Mouse (Mus musculus) liver, embryonic 12.5 days (tissue): ENCODE results near the gene Timm10. TPM values are rescaled to one million over a fixed set of nuclear protein-coding genes. Genes with fewer than 3 reads are reported as not detected.

Experiments
- ATAC-seq: fragments of 200-750 bp; cut with Nextera tagmentation; 2 replicates; pipeline ENCODE4 v1.8.0; 2017; ENCODE audit warnings: moderate number of reproducible peaks, mild to moderate bottlenecking, moderate library complexity
- H3K27ac ChIP-seq: fragments of 300-500 bp; sonication (generic); 2 replicates; pipeline ENCODE4 v1.5.1; 2016; ENCODE audit warnings: mild to moderate bottlenecking
- H3K27me3 ChIP-seq: fragments of 300-500 bp; sonication (generic); replicated peaks from 2 replicates; pipeline ENCODE4 v1.6.1; 2016; ENCODE audit warnings: mild to moderate bottlenecking, moderate library complexity
- H3K36me3 ChIP-seq: fragments of 300-500 bp; sonication (generic); 2 replicates; pipeline ENCODE4 v1.6.1; 2016; ENCODE audit warnings: mild to moderate bottlenecking, moderate library complexity
- H3K4me1 ChIP-seq: fragments of 300-500 bp; sonication (generic); 2 replicates; pipeline ENCODE4 v1.6.1; 2016
- H3K4me2 ChIP-seq: fragments of 300-500 bp; sonication (generic); 2 replicates; pipeline ENCODE4 v1.6.1; 2016; ENCODE audit warnings: mild to moderate bottlenecking, moderate library complexity
- H3K4me3 ChIP-seq: fragments of 300-500 bp; sonication (generic); 2 replicates; pipeline ENCODE4 v1.5.1; 2016; ENCODE audit warnings: mild to moderate bottlenecking, moderate library complexity
- H3K9ac ChIP-seq: fragments of 300-500 bp; sonication (generic); 2 replicates; pipeline ENCODE4 v1.6.1; 2016; ENCODE audit warnings: mild to moderate bottlenecking, moderate library complexity
- H3K9me3 ChIP-seq: fragments of 300-500 bp; sonication (generic); replicated peaks from 2 replicates; pipeline ENCODE4 v1.6.1; 2016; ENCODE audit warnings: mild to moderate bottlenecking, moderate library complexity
- WGBS: fragments of 180-500 bp; shearing (Covaris S2); methylation state at CpG from one replicate; pipeline ENCODE4 v1.1.7; 2016; ENCODE audit not compliant: insufficient replicate concordance; 5-methylcytosine and 5-hydroxymethylcytosine counted together
- polyA plus RNA-seq: library from polyadenylated mRNA; unstranded; fragments of >200 nt; fragmentation: Nextera tagmentation; extraction: Ambion mirVana; gene quantifications from 2 replicates; pipeline ENCODE4 v1.2.1, GENCODE M21; 2016

The Timm10 gene
- polyA plus RNA-seq = 50.9 and 54.3 TPM in 2 replicates

DNA sequence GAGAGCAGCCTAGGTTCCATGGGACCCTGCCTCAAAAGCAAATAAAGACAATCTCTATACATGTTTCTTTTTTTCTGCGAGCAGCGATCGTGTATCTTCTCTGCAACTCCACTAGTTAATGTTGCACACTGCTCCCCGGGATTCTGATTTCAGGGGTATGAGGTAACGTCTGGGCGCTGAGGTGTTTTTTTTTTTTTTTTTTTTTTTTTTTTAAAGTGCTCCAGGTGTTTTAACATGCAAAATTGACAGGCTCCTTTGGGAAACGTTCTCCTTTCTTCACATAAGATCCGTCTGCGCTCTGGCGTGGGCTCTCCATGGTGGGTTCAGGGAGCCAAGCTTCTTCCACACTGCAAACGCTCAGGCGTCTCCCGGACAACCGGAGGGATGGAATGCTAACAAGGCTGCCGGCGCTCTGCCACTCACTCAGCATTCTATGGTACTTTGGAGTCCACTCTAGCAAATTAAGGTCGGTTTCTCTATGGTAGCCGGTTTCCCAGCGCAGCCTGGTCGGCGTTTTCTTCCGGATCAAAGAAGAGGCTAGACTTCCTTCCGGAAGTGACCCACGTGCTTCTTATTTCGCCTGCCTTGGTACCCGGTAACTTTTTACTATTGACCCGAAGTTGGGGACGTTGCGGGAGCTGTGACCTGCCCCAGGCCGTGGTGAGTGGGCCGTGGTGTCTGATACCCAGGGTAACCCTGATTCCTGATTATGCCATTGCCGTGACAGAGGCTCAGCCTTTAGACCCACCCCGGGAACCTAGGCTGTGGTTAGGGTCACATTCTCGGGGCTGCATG, at the start of gene Timm10:
Gene Timm10 (plus strand): TSS at position 510 of the 795 bp plus-strand sequence.
- Histone ChIP-seq H3K9me3 (peaks cover 3% of the 10 kb centered on the region), H3K27me3 (peaks cover 21% of the 10 kb centered on the region), H3K4me1 (peaks cover 44% of the 10 kb centered on the region), H3K9ac (peak within 1 kb of the TSS; percentile 82), H3K4me3 (peak within 1 kb of the TSS; percentile 84), H3K36me3 (peaks cover 33% of the 10 kb centered on the region), H3K27ac (peak within 1 kb of the TSS; percentile 93), H3K4me2 (peak within 1 kb of the TSS; percentile 98)
- ATAC-seq = peak; percentile 81
- WGBS = under 1% methylated on average over 34 of the region's 34 CpGs

DNA sequence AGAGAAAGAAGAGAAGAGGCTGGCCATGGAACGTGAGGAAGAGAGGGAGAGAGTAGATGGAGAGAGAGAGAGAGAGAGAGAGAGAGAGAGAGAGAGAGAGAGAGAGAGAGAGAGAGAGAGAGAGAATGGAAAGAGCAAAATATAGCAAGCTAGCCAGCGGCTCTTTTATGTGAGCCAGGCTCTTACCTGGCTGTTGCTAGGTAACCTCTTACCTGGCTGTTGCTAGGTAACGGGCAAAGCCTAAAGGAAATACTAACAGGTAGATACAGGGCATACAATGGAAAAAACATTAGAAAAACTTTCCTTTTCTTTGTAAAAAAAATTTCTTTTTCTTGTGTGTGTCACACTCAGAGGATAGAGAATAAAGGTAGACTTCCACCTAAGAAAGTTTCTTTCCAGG, 49.1 kb upstream of the Timm10 start:
- Histone ChIP-seq H3K36me3 (0 out of 2 replicates have a peak, but pooled peaks cover 3% of the 10 kb centered on the region), H3K4me1 (peaks cover 10% of the 10 kb centered on the region), H3K4me2 (no peak overlapping the region), H3K27ac (no peak overlapping the region), H3K9me3 (no peaks in the 10 kb centered on the region), H3K4me3 (no peak overlapping the region), H3K27me3 (peaks cover 63% of the 10 kb centered on the region), H3K9ac (no peak overlapping the region)
- WGBS = 53% methylated on average over 3 of the region's 3 CpGs
- no peak for ATAC-seq

- H3K27ac ChIP-seq = no peak overlapping the region
- 38% methylated on average over 6 of the region's 6 CpGs for WGBS
- peaks cover 11% of the 10 kb centered on the region for H3K4me1 ChIP-seq
- H3K9ac ChIP-seq = no peak overlapping the region
- H3K4me2 ChIP-seq = no peak overlapping the region
- H3K27me3 ChIP-seq = peaks cover 49% of the 10 kb centered on the region
- no peak for ATAC-seq
- H3K36me3 ChIP-seq = no peaks in the 10 kb centered on the region
- no peaks in the 10 kb centered on the region for H3K9me3 ChIP-seq
- H3K4me3 ChIP-seq = no peak overlapping the region
These were observed 47.6 kb upstream of the Timm10 start for GRCm38 (mm10) chr2:84779210-84779609.

GRCm38 (mm10) chr2:84783315-84783714, 43.5 kb upstream of the Timm10 start:
- no peaks in the 10 kb centered on the region for H3K9me3 ChIP-seq
- peaks cover 30% of the 10 kb centered on the region for H3K27me3 ChIP-seq
- no peak overlapping the region for H3K4me2 ChIP-seq
- no peaks in the 10 kb centered on the region for H3K36me3 ChIP-seq
- 18% methylated on average over 1 of the region's 1 CpGs for WGBS
- H3K9ac ChIP-seq = no peak overlapping the region
- peaks cover 10% of the 10 kb centered on the region for H3K4me1 ChIP-seq
- ATAC-seq = no peak
- H3K27ac ChIP-seq = no peak overlapping the region
- H3K4me3 ChIP-seq = no peak overlapping the region

DNA sequence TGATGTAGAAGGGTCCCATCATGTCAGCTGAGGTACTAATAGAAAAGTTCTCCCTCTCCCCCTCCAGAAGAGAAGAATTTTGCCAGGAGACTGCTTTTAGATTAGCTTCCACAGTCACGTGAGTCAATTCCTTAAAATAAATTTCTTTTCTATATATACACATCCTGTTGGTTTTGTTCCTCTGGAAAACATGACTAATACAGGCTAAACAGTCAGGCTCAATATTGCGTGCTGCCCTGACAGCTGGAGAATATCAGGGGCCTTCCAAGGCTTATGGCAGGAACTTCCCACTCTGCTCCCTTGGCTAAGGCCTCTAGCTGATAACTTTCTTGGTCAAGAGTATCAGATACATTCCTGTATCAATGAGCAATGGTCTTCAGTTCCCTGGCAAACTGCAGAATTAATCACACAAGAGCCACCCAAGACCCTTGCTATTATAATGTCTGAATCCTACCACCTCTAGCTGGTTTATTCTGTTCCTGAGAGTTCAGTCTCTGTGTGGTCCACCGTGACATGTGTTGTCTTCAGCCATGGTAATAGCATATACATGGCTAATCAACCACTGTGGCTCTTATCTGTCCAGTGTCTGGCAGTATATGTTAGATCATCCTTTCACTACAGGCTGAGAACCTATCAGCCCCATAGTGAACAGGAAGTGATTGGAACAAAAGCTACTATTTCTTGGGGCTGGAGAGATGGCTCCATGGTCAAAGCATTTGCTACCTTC, 42.8 kb upstream of the Timm10 start:
- H3K4me2 ChIP-seq = no peak overlapping the region
- 0 out of 2 replicates have a peak overlapping the region, but pooled peaks have one; percentile 17 for H3K27ac ChIP-seq
- no peaks in the 10 kb centered on the region for H3K36me3 ChIP-seq
- no peak overlapping the region for H3K9ac ChIP-seq
- no peak overlapping the region for H3K4me3 ChIP-seq
- H3K27me3 ChIP-seq = peaks cover 27% of the 10 kb centered on the region
- H3K4me1 ChIP-seq = peaks cover 15% of the 10 kb centered on the region
- H3K9me3 ChIP-seq = no peaks in the 10 kb centered on the region
- ATAC-seq = no peak
- 49% methylated on average over 3 of the region's 3 CpGs for WGBS

DNA sequence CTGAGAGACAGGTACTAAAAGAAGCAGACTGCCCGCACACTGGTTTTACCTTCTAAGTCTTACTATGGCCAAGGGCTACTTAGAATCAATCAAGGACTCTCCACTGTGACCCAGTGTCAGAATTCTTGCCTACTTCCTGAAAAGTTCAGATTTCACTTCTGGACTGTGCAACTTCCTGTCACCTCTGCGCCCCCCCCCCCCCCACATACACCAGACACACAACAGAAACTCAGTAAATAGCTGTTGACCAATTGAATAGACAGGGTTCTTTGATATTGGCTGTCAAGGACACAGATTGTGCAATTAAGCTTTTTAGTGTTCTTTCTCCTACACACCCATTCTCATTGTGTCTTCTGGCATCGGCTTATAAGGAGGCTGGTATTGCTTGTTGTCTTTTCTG, 38.5 kb upstream of the Timm10 start:
- H3K27ac ChIP-seq = no peak overlapping the region
- peaks cover 37% of the 10 kb centered on the region for H3K4me1 ChIP-seq
- no peaks in the 10 kb centered on the region for H3K36me3 ChIP-seq
- no peak overlapping the region for H3K4me3 ChIP-seq
- 46% methylated on average over 3 of the region's 3 CpGs for WGBS
- H3K4me2 ChIP-seq = no peak overlapping the region
- H3K9me3 ChIP-seq = no peaks in the 10 kb centered on the region
- no peak overlapping the region for H3K9ac ChIP-seq
- no peak for ATAC-seq
- peaks cover 37% of the 10 kb centered on the region for H3K27me3 ChIP-seq

DNA sequence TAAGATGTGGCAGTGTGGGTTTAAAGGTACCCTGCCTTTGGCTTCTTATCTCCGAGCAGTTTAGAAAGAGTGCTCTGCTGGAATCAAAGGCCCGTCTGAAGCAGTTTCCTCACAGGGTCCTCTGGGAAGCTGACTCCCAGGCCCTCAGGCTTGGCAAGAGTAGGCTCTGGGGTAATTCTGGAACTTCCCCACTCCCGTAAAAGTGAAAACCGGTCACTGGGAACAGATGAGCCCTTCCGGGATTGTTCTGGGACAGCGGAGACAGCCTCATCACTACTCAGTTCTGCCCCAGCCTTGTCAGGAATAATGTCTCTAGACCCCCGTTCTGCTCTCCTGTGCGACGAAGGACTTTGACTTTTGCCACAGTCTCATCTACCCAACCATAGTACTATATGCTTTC, 36.4 kb upstream of the Timm10 start:
- peaks cover 37% of the 10 kb centered on the region for H3K27me3 ChIP-seq
- H3K27ac ChIP-seq = no peak overlapping the region
- ATAC-seq = no peak
- H3K36me3 ChIP-seq = peaks cover 5% of the 10 kb centered on the region; the same call in 1 of the 2 replicates
- 51% methylated on average over 9 of the region's 9 CpGs for WGBS
- H3K9me3 ChIP-seq = peaks cover 14% of the 10 kb centered on the region
- no peak overlapping the region for H3K4me3 ChIP-seq
- no peak overlapping the region for H3K4me2 ChIP-seq
- peaks cover 51% of the 10 kb centered on the region for H3K4me1 ChIP-seq
- H3K9ac ChIP-seq = no peak overlapping the region

GRCm38 (mm10) chr2:84792516-84792915, 34.3 kb upstream of the Timm10 start:
- H3K36me3 ChIP-seq = peaks cover 5% of the 10 kb centered on the region; the same call in 1 of the 2 replicates
- 75% methylated on average over 3 of the region's 3 CpGs for WGBS

DNA sequence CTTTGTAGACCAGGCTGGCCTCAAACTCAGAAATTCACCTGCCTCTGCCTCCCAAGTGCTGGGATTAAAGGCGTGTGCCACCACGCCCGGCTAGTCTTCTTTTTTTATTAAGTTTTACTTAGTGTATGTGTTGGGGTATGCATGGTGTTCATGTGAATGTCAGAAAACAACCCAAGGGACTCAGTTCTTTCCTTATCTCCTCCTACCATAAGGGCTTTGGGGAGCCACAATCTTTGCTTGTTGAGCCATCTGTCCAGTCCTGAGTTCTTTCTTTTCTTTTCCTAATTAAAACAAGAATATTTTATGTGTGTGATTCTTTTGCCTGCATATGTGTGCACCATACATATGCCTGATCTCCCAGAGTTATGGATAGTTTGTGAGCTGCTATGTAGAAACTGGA, 33.6 kb upstream of the Timm10 start:
- H3K9me3 ChIP-seq = peaks cover 20% of the 10 kb centered on the region
- peak overlapping the region; percentile 11 for H3K4me2 ChIP-seq
- H3K9ac ChIP-seq = no peak overlapping the region
- peak; percentile 78 for ATAC-seq
- WGBS = 32% methylated on average over 3 of the region's 3 CpGs
- H3K36me3 ChIP-seq = peaks cover 5% of the 10 kb centered on the region; the same call in 1 of the 2 replicates
- H3K27ac ChIP-seq = peak overlapping the region; percentile 49
- H3K4me3 ChIP-seq = no peak overlapping the region
- peaks cover 60% of the 10 kb centered on the region for H3K4me1 ChIP-seq
- peaks cover 23% of the 10 kb centered on the region for H3K27me3 ChIP-seq

More at GRCm38 (mm10) chr2:84792516-84792915, 34.3 kb upstream of the Timm10 start:
- Histone ChIP-seq H3K9me3 (peaks cover 20% of the 10 kb centered on the region), H3K27ac (no peak overlapping the region), H3K9ac (no peak overlapping the region), H3K4me3 (peak overlapping the region; percentile 16; the same call in 1 of the 2 replicates), H3K4me2 (peak overlapping the region; percentile 23), H3K27me3 (peaks cover 29% of the 10 kb centered on the region), H3K4me1 (peaks cover 55% of the 10 kb centered on the region)
- no peak for ATAC-seq

DNA sequence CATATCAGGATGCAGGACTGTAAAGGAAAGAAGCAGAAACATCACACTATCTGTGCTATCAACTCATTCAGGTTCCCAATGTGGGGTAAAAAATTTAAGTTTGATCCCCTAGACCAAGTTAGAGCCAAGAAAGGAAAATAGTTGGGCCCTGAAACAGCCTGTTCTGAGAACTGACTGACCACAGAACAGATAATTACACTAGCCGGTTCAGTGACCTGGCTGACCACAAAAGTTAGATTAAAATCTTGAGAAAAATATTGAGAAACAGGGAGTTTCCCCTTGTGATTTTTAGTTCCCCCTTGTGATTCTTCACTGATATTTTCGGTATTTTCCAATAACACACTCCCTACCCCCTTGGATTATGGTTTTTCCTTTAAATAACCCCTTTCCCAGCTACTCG, 32.9 kb upstream of the Timm10 start:
- no peak overlapping the region for H3K4me2 ChIP-seq
- peaks cover 20% of the 10 kb centered on the region for H3K9me3 ChIP-seq
- peaks cover 19% of the 10 kb centered on the region for H3K27me3 ChIP-seq
- peaks cover 58% of the 10 kb centered on the region for H3K4me1 ChIP-seq
- H3K4me3 ChIP-seq = no peak overlapping the region
- WGBS = 44% methylated on average over 3 of the region's 3 CpGs
- peaks cover 5% of the 10 kb centered on the region; the same call in 1 of the 2 replicates for H3K36me3 ChIP-seq
- H3K9ac ChIP-seq = no peak overlapping the region
- H3K27ac ChIP-seq = peak overlapping the region; percentile 49; the same call in 1 of the 2 replicates
- ATAC-seq = no peak

DNA sequence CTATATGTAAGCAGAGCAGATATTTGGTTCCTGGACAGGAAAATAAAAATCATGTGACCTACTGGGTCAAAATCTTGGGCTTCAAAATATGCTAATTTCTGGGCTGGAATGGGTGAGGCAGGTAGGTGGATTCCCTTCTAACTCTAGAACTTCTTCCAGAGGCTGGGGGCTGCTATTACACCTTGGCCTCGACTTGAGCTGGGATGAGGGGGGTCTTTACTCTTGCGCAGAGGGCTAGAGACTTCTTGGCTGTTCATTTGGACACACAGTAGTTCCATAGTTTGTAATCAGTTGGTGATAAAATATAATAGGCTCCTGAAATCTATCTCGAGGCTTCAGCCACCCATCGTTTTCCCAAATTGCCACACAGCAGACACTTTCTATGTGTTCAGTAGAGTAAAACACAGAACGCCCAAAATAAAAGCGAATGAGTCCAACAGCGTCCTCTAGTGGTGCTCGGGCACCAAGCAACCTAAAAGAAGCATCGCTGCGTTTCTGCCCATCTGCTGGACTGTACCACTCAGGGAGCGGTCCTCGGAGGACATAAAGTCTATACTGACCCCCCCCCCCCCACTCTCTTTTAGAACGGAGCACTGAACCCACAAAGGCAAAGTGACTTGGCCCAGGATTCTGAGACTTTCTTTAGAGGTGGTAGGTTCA, 28.8 kb upstream of the Timm10 start:
- H3K36me3 ChIP-seq = peaks cover 24% of the 10 kb centered on the region
- H3K4me3 ChIP-seq = peak overlapping the region; percentile 76
- peaks cover 73% of the 10 kb centered on the region for H3K4me1 ChIP-seq
- H3K9ac ChIP-seq = peak overlapping the region; percentile 86
- no peaks in the 10 kb centered on the region for H3K27me3 ChIP-seq
- H3K9me3 ChIP-seq = peaks cover 20% of the 10 kb centered on the region
- H3K4me2 ChIP-seq = peak overlapping the region; percentile 92
- peak; percentile 56 for ATAC-seq
- 11% methylated on average over 13 of the region's 13 CpGs for WGBS
- H3K27ac ChIP-seq = peak overlapping the region; percentile 98
